Mouse (Mus musculus) heart, postnatal 0 days (tissue): Measurements from ENCODE around the gene Josd1.

Experiments
- CTCF ChIP-seq: IDR thresholded peaks from 2 replicates; pipeline ENCODE4 v1.5.1; 2016; ENCODE audit warnings: antibody characterized with exemption, control low read depth, low read depth
- EP300 ChIP-seq: IDR thresholded peaks from 2 replicates; pipeline ENCODE4 v1.6.1; 2016; ENCODE audit warnings: antibody characterized with exemption, low read depth

DNA sequence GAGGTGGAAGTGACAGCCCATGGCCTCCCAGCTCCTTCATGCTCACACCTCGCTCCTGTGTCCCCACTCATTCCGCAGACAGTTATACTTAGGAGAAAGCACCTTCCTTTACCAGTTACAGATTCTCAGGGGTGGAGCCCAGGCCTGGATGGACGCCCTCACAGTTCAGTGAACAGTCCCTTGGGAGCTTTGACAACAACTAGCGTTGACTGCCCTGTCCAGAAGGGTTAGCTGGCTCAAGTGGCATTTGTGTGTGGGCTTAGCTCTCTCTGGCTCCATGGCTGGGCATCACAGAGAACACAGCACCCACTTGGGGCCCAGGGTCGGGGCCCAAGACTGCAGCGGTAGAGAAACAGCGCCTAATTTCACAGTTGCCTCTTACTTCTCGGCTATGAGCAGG lies 46.6 kb upstream of the Josd1 start:
- TF ChIP-seq EP300, result no peak
- no peak for TF ChIP-seq CTCF
